Mouse (Mus musculus) brain, embryonic 14.5 days (tissue): ENCODE results near the gene Ahnak2.

Source experiments
- CTCF ChIP-seq: fragments of 200-500 bp; IDR thresholded peaks from 2 replicates; pipeline ENCODE4 v1.5.1; 2012; ENCODE audit warnings: inconsistent platforms, mild to moderate bottlenecking, moderate library complexity, borderline replicate concordance; ENCODE audit not compliant: insufficient read depth, insufficient read length; ENCODE audit errors: extremely low read depth
- POLR2A ChIP-seq: fragments of 200-500 bp; IDR thresholded peaks from 2 replicates; pipeline ENCODE4 v1.6.1; 2012; ENCODE audit warnings: mild to moderate bottlenecking, inconsistent platforms, borderline replicate concordance; ENCODE audit not compliant: poor library complexity, insufficient read depth, insufficient read length, severe bottlenecking; ENCODE audit errors: extremely low read depth

DNA sequence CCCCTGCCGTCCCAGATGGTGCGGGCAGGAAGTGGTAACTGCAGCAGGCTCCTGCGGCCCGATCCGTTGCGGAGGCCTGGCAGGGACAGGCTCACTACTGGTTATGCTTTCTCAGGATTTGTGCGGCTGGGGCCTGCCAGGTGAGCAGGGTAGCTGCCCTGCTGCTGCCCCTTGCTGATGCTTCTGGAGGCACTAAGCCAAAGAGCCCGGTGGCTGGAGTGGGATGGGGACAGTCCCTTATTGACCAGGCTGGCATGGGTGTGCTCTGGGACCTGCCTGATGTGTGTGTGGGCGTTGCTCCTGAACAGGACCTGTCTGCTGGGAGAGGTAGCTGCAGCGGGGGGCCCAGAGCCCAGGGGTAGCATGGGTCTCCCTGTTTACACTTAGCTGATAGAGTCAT lies 56.7 kb downstream of the Ahnak2 start:
- TF ChIP-seq CTCF: no peak
- no peak for TF ChIP-seq POLR2A
